Mouse (Mus musculus): ENCODE measurements at regions not wholly inside any gene's neighbourhood (a gene's known extent, or its start where the extent isn't known, plus 50 kb on each side); places are given as distances from the start of the nearest gene placed in this dataset.

DNA sequence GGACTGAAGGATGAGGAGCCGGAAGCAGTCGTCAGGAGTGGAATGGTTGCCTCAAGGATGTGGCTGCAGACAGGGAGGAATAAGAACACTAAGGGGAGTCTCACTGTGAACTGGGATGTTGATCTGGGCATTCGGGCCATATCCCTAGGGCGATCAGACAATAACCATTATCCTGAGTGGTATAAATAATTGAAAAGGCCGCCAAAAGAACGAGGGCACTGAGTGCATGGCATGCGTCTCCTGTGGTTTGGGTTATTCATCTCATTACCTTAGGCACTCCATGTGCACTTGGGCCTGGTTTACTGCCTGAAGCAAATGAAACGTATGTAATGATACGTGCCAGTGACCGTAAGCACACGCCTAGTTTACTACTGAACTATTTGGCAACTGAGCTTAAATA, 99.6 kb upstream of the Mylip start:
- Histone ChIP-seq H3K27ac (ENCODE audit: control insufficient read depth, low read depth, low read length) (no peak overlapping the region), H3K4me1 (ENCODE audit: control insufficient read depth in 1 of 2, insufficient read depth in 2 of 2, low read length in 2 of 2) (no peaks in the 10 kb centered on the region), H3K4me3 (ENCODE audit: control insufficient read depth in 1 of 2, insufficient read depth in 1 of 2, low read depth in 2 of 2, low read length in 2 of 2) (no peak overlapping the region), H3K9ac (ENCODE audit: control insufficient read depth, low read depth, low read length, poor library complexity, severe bottlenecking) (no peak overlapping the region), H3K27me3 (ENCODE audit: control insufficient read depth in 1 of 2, insufficient read depth in 2 of 2, low read length in 2 of 2) (peaks cover 0 to 2% of the 10 kb centered on the region in 2 experiments; a peak in 2 of 4 replicates), H3K9me3 (replicated peaks; ENCODE audit: insufficient read depth, low read length) (no peaks in the 10 kb centered on the region), H3K79me2 (ENCODE audit: control insufficient read depth, insufficient read depth, low read length, poor library complexity) (no peaks in the 10 kb centered on the region), H3K36me3 (ENCODE audit: control insufficient read depth in 1 of 2, insufficient read depth in 2 of 2, low read length in 2 of 2) (no peaks in the 10 kb centered on the region)
- TF ChIP-seq ETS1 (IDR thresholded peaks at IDR 0.05; ENCODE audit: low read depth, low read length) (no peak), MAFK (IDR thresholded peaks at IDR 0.05; ENCODE audit: borderline replicate concordance, low read depth, low read length) (no peak), GABPA (IDR thresholded peaks at IDR 0.05; ENCODE audit: low read depth, low read length) (no peak), MXI1 (IDR thresholded peaks at IDR 0.05; ENCODE audit: low read depth, low read length) (no peak), ZKSCAN1 (IDR thresholded peaks at IDR 0.05; ENCODE audit: low read depth, low read length) (no peak), BHLHE40 (IDR thresholded peaks at IDR 0.05; ENCODE audit: borderline replicate concordance, low read depth, low read length) (no peak), UBTF (IDR thresholded peaks at IDR 0.05; ENCODE audit: borderline replicate concordance, insufficient read depth, low read depth, low read length) (no peak), RCOR1 (IDR thresholded peaks at IDR 0.05; ENCODE audit: low read depth, low read length) (no peak), MAX (IDR thresholded peaks at IDR 0.05; ENCODE audit: low read length) (no peak)
- no peak for DNase-seq (ENCODE audit: low read depth, low spot score)

- Histone ChIP-seq H3K4me1 (ENCODE audit: control insufficient read depth in 1 of 2, insufficient read depth in 2 of 2, low read length in 2 of 2) (no peaks in the 10 kb centered on the region), H3K79me2 (ENCODE audit: control insufficient read depth, insufficient read depth, low read length, poor library complexity) (no peaks in the 10 kb centered on the region), H3K9me3 (replicated peaks; ENCODE audit: insufficient read depth, low read length) (no peaks in the 10 kb centered on the region), H3K9ac (ENCODE audit: control insufficient read depth, low read depth, low read length, poor library complexity, severe bottlenecking) (no peak overlapping the region), H3K4me3 (ENCODE audit: control insufficient read depth in 1 of 2, insufficient read depth in 1 of 2, low read depth in 2 of 2, low read length in 2 of 2) (no peak overlapping the region), H3K27me3 (ENCODE audit: control insufficient read depth in 1 of 2, insufficient read depth in 2 of 2, low read length in 2 of 2) (peaks cover 0 to 3% of the 10 kb centered on the region in 2 experiments; a peak in 2 of 4 replicates), H3K27ac (ENCODE audit: control insufficient read depth, low read depth, low read length) (no peak overlapping the region), H3K36me3 (ENCODE audit: control insufficient read depth in 1 of 2, insufficient read depth in 2 of 2, low read length in 2 of 2) (no peaks in the 10 kb centered on the region)
- TF ChIP-seq JUND (IDR thresholded peaks at IDR 0.05; ENCODE audit: low read depth, low read length) (no peak), MXI1 (IDR thresholded peaks at IDR 0.05; ENCODE audit: low read depth, low read length) (no peak), MAZ (IDR thresholded peaks at IDR 0.05; ENCODE audit: low read depth, low read length) (no peak), RCOR1 (IDR thresholded peaks at IDR 0.05; ENCODE audit: low read depth, low read length) (no peak), ZMIZ1 (IDR thresholded peaks at IDR 0.05; ENCODE audit: low read depth, low read length) (no peak), ZKSCAN1 (IDR thresholded peaks at IDR 0.05; ENCODE audit: low read depth, low read length) (no peak), ZC3H11A (IDR thresholded peaks at IDR 0.05; ENCODE audit: low read depth, low read length) (no peak)
- no peak for DNase-seq (ENCODE audit: low read depth, low spot score)
These were observed 94.9 kb upstream of the Mylip start for GRCm38 (mm10) chr13:45294691-45295090.

GRCm38 (mm10) chr13:45300610-45301009, 88.9 kb upstream of the Mylip start:
- Histone ChIP-seq H3K9ac (ENCODE audit: control insufficient read depth, low read depth, low read length, poor library complexity, severe bottlenecking) (no peak overlapping the region), H3K27ac (ENCODE audit: control insufficient read depth, low read depth, low read length) (no peak overlapping the region), H3K79me2 (ENCODE audit: control insufficient read depth, insufficient read depth, low read length, poor library complexity) (no peaks in the 10 kb centered on the region), H3K4me3 (ENCODE audit: control insufficient read depth in 1 of 2, insufficient read depth in 1 of 2, low read depth in 2 of 2, low read length in 2 of 2) (no peak overlapping the region), H3K36me3 (ENCODE audit: control insufficient read depth in 1 of 2, insufficient read depth in 2 of 2, low read length in 2 of 2) (no peaks in the 10 kb centered on the region), H3K9me3 (replicated peaks; ENCODE audit: insufficient read depth, low read length) (no peaks in the 10 kb centered on the region), H3K27me3 (ENCODE audit: control insufficient read depth in 1 of 2, insufficient read depth in 2 of 2, low read length in 2 of 2) (peaks cover 0 to 3% of the 10 kb centered on the region in 2 experiments; a peak in 2 of 4 replicates), H3K4me1 (ENCODE audit: control insufficient read depth in 1 of 2, insufficient read depth in 2 of 2, low read length in 2 of 2) (no peaks in the 10 kb centered on the region)
- TF ChIP-seq CHD2 (IDR thresholded peaks at IDR 0.05; ENCODE audit: low read length) (no peak), USF1 (IDR thresholded peaks at IDR 0.05; ENCODE audit: low read depth, low read length) (no peak), TAL1 (IDR thresholded peaks at IDR 0.05; ENCODE audit: low read length) (no peak), ZMIZ1 (IDR thresholded peaks at IDR 0.05; ENCODE audit: low read depth, low read length) (no peak), USF2 (IDR thresholded peaks at IDR 0.05; ENCODE audit: borderline replicate concordance in 1 of 2, insufficient read depth in 1 of 2, low read depth in 1 of 2, low read length in 2 of 2) (no peak), RAD21 (IDR thresholded peaks at IDR 0.05; ENCODE audit: low read depth, low read length) (no peak), HCFC1 (IDR thresholded peaks at IDR 0.05; ENCODE audit: low read depth, low read length) (no peak), EP300 (IDR thresholded peaks at IDR 0.05; ENCODE audit: low read depth in 1 of 2, low read length in 2 of 2) (no peak), MAX (IDR thresholded peaks at IDR 0.05; ENCODE audit: low read length) (no peak), RCOR1 (IDR thresholded peaks at IDR 0.05; ENCODE audit: low read depth, low read length) (no peak), GATA1 (IDR thresholded peaks at IDR 0.05; ENCODE audit: low read depth, low read length) (no peak)
- DNase-seq (ENCODE audit: low read depth, low spot score) = no peak
